Mouse (Mus musculus) lung, postnatal 4 days (tissue): ENCODE data around the gene Ctrc.

Experiments used
- DNase-seq, 2 experiments: peaks; one replicate each; pipeline ENCODE4 v3.0.0; 2021

Ctrc gene

DNA sequence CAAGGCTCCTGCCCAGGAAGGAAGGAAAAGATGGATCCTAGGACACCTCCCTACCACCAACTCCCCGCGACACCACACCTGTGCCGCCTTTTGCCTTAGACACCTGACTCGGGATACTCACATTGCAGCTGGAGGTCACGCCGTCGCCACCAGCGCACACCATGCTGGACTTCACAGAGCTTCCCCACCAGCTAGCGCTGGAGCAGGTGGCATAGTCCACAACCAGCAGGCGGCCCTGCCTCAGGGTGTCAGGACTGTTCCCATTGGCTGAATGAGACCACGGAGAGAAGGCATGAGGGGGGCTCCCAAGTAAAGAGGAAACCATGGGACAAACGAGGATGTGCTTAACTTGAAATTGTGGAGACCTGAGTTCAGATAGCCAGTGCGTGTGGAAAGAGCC is 27.3 kb downstream of the Ctrc start:
- peak in 1 of 2 experiments; percentile 15 for DNase-seq

GRCm38 (mm10) chr4:141817706-141818105 is 28.5 kb downstream of the Ctrc start:
- peak in 1 of 2 experiments; percentile 7 for DNase-seq

DNA sequence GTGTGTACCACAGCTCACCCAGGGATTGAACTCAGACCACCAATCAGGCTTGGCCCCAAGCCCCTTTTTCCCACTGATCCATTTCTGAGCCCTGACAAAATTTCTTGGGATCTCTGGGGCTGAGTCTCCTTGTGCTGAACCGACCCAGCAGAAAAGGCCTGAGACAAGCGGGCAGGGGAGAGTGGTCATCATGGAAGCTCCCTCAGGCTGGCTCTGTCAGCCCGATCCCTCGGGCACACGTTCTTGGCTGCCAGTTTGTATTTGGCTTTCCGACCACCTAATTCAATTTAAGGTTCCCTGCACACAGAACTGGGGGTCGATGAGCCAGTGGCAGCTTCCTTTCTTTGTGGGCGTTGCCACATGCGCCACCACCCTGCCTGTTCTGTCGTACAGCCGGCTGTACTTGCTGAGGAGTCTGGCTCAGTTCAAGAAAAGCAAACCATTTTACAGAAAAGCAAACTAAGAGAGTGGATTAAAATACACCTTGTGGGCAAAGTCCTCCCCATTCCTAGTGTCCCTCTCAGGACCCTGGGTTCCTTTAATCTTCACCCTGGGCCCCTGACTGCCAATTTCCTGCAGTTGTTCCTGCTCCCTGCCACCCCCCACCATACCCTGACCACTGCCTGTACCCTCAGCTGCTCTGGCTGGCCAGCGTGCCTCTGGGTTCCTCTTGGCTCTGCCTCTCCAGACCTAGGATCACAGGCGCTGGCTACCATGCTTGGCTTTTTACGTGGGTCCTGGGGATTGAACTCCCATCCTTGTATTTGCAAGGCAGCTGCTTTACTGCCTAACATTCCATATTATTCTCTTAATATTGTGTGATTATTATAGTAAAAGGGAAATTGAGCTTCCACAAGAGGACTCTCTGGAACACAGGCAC is 29.1 kb downstream of the Ctrc start:
- peak in 1 of 2 experiments; percentile 17 for DNase-seq

DNA sequence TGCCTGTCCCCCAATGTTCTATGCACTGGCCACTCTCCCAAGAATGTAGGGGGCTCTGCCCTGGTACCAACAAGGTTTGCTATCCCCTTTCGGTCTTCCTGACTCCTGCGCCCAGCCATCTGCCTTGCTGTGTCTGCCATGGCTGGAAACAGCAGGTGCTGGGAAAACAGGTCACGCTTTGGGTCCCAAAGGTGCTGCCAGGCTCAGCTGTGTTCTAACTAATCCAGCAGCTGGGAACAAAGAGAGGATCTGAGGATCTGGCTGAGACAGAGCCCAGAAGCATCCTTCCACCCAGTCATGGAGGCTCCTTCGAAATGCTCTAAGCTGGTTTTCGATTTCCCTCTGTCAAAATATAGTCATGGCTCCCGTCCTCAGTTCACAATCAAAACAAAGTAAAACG is 29.9 kb downstream of the Ctrc start:
- peak in 1 of 2 experiments; percentile 7 for DNase-seq

GRCm38 (mm10) chr4:141811375-141811774 is 34.8 kb downstream of the Ctrc start:
- DNase-seq, result peak in 1 of 2 experiments; percentile 16

- peak in 1 of 2 experiments; percentile 7 for DNase-seq
Observed at GRCm38 (mm10) chr4:141810975-141811374, 35.2 kb downstream of the Ctrc start.

DNA sequence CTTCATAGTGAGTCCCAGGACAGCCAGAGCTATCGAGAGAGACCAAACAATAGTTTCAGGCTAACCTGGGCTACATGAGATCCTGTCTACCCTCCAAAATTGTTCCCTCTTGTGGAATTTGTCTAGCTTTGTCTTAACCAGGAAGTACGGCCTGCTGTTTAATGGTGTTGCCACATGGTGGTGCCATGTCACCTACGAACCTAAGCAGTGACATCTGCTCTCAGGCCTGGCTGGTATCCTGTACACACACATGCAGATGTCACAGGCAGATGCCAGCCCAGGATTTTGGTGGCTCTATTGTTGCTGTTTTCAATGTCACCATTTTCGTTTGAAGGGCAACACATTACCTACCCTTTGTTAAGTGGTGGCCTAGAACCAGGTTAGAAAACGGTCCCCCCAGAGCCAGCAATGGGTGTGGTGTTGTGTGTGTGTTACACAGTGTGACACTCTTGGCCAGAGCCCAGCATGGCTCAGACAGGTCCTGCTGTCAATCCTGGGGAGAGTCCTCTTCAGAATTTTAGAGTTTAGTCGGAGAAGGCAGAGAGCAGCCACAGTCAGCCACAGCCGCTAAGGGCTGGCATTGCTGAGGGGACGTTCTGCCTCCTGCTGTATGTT is 36.2 kb downstream of the Ctrc start:
- peak in 1 of 2 experiments; percentile 16 for DNase-seq

DNA sequence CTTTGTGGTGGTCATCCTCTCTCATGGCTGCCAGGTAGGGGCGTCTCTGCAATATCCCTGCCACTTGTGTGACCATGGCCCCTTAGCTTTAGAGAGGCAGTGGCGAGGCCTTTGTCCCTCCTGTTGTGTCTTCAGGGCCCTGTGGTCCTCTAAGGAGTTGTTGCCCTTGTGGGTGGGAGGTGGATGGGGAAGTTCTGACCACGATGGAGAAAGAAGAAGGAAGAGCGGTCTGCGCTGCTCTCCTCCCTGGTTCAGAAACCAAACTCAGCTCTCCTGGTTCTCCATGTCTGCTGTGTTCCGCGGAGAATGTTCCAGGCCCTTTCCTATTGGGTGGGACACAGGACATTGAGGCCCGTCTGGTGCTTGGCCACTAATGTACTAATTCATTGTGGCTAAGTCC is 40.3 kb downstream of the Ctrc start:
- peak in 1 of 2 experiments; percentile 16 for DNase-seq

DNA sequence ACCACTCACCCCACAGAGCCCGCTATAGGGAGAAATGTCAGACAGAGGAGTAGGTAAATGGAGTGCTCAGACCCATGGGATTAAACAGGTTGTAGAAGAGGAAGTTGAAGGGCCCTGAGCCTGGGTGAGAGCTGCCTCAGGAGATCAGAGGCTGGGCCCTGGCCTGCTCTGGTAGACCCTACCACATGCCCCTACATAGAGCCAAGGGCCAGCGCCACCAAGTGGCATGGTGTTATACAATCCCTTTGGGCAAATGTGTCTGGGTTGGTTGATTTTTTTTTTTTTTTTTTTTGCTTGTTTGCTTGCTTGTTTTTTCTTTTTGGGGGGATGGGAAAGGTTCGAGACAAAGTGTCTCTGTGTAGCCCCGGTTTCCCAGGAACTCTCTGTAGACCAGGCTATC is 42.1 kb downstream of the Ctrc start:
- DNase-seq, result peak in 1 of 2 experiments; percentile 20

- DNase-seq, result no peak
Observed at GRCm38 (mm10) chr4:141797545-141797944, 48.6 kb downstream of the Ctrc start.

- DNase-seq, result no peak
Observed at GRCm38 (mm10) chr4:141796954-141797353, 49.2 kb downstream of the Ctrc start.

DNA sequence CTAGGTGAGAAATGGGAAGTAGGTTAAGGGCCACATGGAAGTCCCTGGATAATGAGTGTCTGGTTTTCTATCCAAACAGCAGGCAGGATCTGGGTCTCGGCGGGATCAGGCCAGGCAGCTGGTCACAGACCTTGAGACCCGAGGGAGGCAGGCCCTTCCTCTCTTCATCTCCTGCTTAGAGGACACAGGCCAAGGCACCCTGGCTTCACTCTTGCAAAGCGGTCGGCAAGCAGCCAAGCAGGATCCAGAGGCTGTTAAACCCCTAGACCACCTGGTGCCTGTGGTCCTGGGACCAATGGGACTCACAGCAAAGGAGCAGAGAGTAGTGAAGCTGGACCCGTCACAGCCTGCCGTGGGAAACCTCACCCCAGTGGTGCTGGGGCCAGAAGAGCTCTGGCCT is 49.8 kb downstream of the Ctrc start:
- DNase-seq, result no peak

GRCm38 (mm10) chr4:141794152-141794535 is 52.0 kb downstream of the Ctrc start:
- DNase-seq, result no peak

DNA sequence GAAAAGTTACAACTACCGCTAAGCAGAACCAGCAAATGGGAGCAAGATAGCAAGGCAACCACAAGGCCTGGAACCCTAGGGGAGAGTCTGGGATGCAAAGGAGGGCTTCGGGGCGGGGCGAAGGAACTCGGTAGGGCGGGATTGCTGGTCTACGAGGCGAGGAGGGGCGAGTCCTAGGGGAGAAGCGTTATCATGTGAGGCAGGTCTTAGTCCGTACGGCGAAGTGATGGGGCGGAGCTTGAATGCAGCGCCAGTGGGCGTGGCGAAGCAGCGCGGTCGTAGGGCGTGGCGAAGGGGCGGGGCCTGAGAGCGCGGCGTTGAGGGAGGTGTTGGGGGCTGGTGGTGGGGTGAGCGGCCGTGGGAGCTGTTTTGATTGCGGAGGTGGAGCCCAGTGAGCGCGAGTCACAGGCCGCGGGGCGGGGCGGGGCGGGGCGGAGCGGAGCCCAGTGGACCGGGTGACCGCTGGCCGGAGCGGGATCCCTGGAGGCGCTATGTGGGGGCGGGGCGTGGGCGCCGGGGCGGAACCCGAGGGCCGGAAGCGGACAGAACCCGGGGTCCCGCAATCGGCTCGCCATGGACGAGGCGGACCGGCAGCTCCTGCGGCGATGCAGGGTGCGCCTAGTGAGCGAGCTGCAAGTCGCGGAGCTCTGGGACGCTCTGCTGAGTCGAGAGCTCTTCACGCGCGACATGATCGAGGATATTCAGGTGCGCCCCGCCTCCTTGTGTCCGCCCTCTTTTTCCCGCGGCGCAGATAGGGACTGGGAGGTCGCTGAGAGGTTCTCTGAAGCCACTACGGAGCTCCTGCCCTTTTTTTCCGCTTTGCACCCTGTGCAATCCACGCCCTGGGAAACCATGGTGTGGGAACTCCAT is 52.6 kb downstream of the Ctrc start, which contains the start of gene Casp9:
TSS of gene Casp9 (plus strand) at position 331 of the 870 bp plus-strand sequence.
- peak; percentile 99 for DNase-seq

GRCm38 (mm10) chr4:141792554-141793281 is 53.4 kb downstream of the Ctrc start:
- DNase-seq, result no peak

DNA sequence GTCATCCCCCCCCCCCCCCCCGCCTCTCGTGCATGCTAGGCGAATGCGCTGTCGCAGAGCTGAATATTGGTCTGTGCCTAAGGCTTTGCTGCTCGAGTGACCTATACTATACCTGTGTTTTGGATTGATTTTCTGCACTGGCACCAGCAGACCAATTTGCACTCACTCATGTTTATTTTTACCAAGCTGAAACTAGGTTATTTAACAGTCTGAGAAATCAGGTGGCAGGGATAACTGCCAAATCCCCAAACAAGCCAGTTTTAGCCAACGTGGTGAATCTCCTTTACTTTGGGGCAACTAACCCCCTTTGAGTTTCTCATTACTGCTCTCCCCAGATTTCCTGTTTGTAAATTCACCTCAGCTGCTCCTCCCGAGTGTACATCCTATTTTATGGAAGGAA is 54.2 kb downstream of the Ctrc start:
- no peak for DNase-seq

GRCm38 (mm10) chr4:141791486-141791885 is 54.7 kb downstream of the Ctrc start:
- DNase-seq, result no peak

DNA sequence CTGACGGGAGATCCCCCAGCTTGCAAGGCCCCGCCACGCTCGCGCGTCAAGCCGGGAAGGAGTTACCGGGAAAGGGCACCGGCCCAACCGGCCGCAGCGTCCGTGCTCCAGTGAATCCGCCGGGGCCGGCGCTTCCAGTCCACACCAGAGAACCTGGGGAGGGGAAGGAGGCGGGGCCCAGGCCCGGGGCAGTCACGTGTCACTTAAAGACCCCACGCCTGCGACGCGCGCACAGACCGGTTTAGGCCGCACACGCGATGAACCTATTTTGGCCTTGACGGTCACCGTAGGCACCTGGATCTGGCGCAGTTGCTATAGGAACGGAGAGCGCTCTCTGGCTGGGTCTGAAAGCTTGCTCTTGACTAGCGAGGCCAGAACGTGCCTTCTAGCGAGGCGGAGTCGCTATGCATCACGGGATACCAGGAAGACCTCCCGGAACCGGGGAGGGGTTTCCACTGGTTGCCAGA is 55.6 kb downstream of the Ctrc start, which contains the start of gene Dnajc16:
TSS of gene Dnajc16 (minus strand) at position 408 of the 467 bp plus-strand sequence.
- DNase-seq, result peak; percentile 97 to 99

DNA sequence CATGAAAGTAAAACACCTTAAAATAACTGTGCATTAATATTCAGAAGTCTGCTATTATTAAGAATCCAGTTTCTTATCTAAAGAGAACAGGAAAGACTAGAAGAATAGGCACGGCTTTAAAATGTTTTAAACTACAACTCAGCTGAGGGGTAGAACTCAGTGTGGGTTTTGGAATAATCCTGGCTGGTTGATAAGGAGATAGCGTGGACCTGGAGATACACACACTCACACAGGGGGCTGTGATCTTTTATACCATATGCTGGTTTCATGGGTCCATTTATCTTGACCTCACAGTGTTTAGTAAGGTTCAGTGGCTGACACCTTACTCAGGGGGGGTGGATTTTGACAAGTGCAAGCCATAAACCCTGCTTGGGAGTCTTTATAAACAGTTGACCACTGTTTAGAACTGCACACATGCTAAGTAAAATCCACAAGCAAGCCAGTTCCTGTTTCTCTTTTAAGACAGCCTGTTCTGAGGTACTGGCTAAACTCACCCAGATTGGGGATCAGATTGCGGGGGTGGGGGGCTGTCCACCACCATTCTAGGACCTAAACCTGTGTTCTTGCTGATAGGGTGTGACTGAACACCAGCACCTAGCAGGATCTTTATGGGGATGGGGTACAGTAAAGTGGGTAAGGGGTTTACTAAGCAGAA is 56.5 kb downstream of the Ctrc start:
- no peak for DNase-seq

GRCm38 (mm10) chr4:141787462-141787861 is 58.7 kb downstream of the Ctrc start:
- DNase-seq, result peak; percentile 40 to 54

DNA sequence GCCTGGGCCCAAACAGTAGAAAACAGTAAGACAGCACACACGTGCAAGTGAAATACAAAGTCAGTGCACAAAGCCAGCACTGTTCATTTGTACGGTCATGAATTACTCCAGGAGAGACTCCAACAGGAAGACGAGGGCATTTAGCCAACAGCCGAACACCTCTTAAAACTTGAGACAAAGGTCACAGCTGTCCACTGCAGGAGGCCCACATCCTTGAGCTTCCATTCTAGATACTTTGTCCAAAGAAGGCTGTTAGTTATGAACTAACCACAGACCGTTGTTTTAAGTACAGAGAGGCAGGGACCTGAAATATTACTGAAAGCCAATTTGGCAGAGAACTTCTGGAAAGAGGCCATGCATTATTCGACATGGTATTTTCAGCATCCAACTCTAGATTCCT is 59.1 kb downstream of the Ctrc start:
- DNase-seq, result peak in 1 of 2 experiments; percentile 18
